Mouse (Mus musculus) liver, adult 2 months (tissue): ENCODE results near the gene Dusp5. TPM values are rescaled to one million over a fixed set of nuclear protein-coding genes. Genes with fewer than 3 reads are reported as not detected.

Experiments
- DNase-seq: peaks from one replicate; pipeline ENCODE4 v3.0.0-alpha.2; 2011; ENCODE audit warnings: low read depth, low spot score; ENCODE audit errors: extremely low read depth
- H3K27ac ChIP-seq: fragments of 200-500 bp; replicated peaks from 2 replicates; pipeline ENCODE4 v1.5.1; 2012; ENCODE audit warnings: low read depth, mild to moderate bottlenecking, control low read depth, inconsistent platforms, low read length; ENCODE audit not compliant: insufficient read depth
- H3K27me3 ChIP-seq: fragments of 200-500 bp; 2 replicates; pipeline ENCODE4 v1.6.1; 2012; ENCODE audit warnings: mild to moderate bottlenecking, moderate library complexity, low read length, inconsistent platforms; ENCODE audit not compliant: control insufficient read depth, insufficient read depth
- H3K36me3 ChIP-seq: fragments of 200-500 bp; 2 replicates; pipeline ENCODE4 v1.6.1; 2012; ENCODE audit warnings: low read length, inconsistent platforms; ENCODE audit not compliant: control insufficient read depth, insufficient read depth
- H3K4me1 ChIP-seq: fragments of 200-500 bp; 2 replicates; pipeline ENCODE4 v1.6.1; 2011; ENCODE audit warnings: low read length; ENCODE audit not compliant: control insufficient read depth, insufficient read depth
- H3K4me3 ChIP-seq: fragments of 200-500 bp; 2 replicates; pipeline ENCODE4 v1.5.1; 2011; ENCODE audit warnings: low read depth, mild to moderate bottlenecking, control low read depth, low read length, moderate library complexity; ENCODE audit not compliant: insufficient read depth
- H3K79me2 ChIP-seq: fragments of 200-500 bp; 2 replicates; pipeline ENCODE4 v1.6.1; 2012; ENCODE audit warnings: inconsistent platforms, mild to moderate bottlenecking, low read length, moderate library complexity; ENCODE audit not compliant: control insufficient read depth, insufficient read depth
- H3K9ac ChIP-seq: fragments of 200-500 bp; 2 replicates; pipeline ENCODE4 v1.6.1; 2012; ENCODE audit warnings: low read depth, mild to moderate bottlenecking, control low read depth, inconsistent platforms, low read length
- CTCF ChIP-seq: fragments of 200-500 bp; IDR thresholded peaks from 2 replicates; pipeline ENCODE4 v1.5.1; 2011; ENCODE audit warnings: low read depth, low read length, control low read depth
- POLR2A ChIP-seq: fragments of 200-500 bp; IDR thresholded peaks from 2 replicates; pipeline ENCODE4 v1.6.1; 2011; ENCODE audit warnings: low read length, control low read depth; ENCODE audit not compliant: insufficient read depth; ENCODE audit errors: extremely low read depth
- WGBS: fragments of 180-500 bp; shearing (Covaris S2); methylation state at CpG from one replicate; pipeline ENCODE4 v1.1.7; 2018; 5-methylcytosine and 5-hydroxymethylcytosine counted together
- polyA plus RNA-seq: library from polyadenylated mRNA; depleted of rRNA; stranded (reverse); fragments of >200 nt; gene quantifications from 2 replicates; pipeline ENCODE4 v1.2.3, GENCODE M21; 2012
- total RNA-seq: library from RNA; depleted of rRNA; stranded (reverse); fragments of >200 nt; gene quantifications from 2 replicates; pipeline ENCODE4 v1.2.3, GENCODE M21; 2014

Dusp5 gene
- total and polyA plus RNA-seq, 2 experiments: 0.18 to 1.2 TPM

- Histone ChIP-seq H3K79me2 (no peaks in the 10 kb centered on the region), H3K27ac (no peak overlapping the region), H3K4me1 (peaks cover 2% of the 10 kb centered on the region; the same call in 1 of the 2 replicates), H3K4me3 (no peak overlapping the region), H3K27me3 (no peaks in the 10 kb centered on the region), H3K36me3 (no peaks in the 10 kb centered on the region), H3K9ac (no peak overlapping the region)
- DNase-seq: no peak
- WGBS: 79% methylated on average over 7 of the region's 7 CpGs
- TF ChIP-seq CTCF: no peak
- TF ChIP-seq POLR2A: no peak
Observed at GRCm38 (mm10) chr19:53504181-53504580, 24.7 kb upstream of the Dusp5 start.

DNA sequence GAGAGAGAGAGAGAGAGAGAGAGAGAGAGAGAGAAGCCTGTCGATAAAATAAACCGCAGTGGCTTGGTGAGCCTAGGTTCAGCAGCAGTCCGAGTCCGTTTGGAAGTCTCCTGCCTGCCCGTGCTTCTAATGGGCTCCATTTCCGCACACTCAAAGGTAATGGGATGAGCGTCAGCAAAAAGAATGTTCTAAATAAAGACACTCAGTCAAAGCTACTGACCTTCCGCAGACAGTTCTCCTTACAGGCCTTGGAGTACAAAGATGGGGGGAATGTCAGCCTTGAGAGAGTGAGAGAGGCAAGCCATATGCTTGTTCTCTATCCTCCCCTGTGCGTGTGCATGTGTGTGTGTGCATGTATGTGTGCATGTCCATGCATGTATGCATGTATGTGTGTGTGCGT lies 23.2 kb upstream of the Dusp5 start:
- TF ChIP-seq POLR2A: no peak
- TF ChIP-seq CTCF: no peak
- no peak overlapping the region for H3K27ac ChIP-seq
- no peak for DNase-seq
- H3K9ac ChIP-seq: no peak overlapping the region
- no peaks in the 10 kb centered on the region for H3K79me2 ChIP-seq
- 58% methylated on average over 10 of the region's 10 CpGs for WGBS
- no peak overlapping the region for H3K4me3 ChIP-seq
- H3K4me1 ChIP-seq: peaks cover 2% of the 10 kb centered on the region; the same call in 1 of the 2 replicates
- H3K27me3 ChIP-seq: no peaks in the 10 kb centered on the region
- no peaks in the 10 kb centered on the region for H3K36me3 ChIP-seq

DNA sequence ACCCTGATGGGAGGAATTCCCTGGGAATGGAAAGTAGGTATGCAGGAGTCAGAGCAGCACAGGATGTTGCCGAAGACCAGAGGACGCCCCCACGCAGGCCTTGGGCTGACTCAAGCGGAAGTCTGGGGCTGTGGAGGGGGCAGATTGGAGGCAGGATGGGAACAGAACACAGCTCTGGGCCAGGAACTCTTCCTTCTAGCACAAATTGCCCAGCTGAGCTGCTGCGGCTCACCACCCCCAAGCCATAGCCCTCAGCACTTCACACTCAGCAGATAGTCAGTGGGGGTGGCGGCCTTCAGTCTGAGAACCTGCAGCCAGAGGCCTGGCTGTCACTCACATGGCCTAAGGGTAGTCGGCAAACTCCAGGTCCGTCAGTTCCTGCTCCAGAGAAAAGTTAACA lies 21.4 kb upstream of the Dusp5 start:
- TF ChIP-seq POLR2A (no peak), CTCF (no peak)
- Histone ChIP-seq H3K36me3 (no peaks in the 10 kb centered on the region), H3K79me2 (no peaks in the 10 kb centered on the region), H3K27me3 (no peaks in the 10 kb centered on the region), H3K27ac (peak overlapping the region; percentile 45), H3K4me3 (no peak overlapping the region), H3K9ac (no peak overlapping the region), H3K4me1 (peaks cover 2% of the 10 kb centered on the region; the same call in 1 of the 2 replicates)
- DNase-seq: no peak
- WGBS: 63% methylated on average over 8 of the region's 8 CpGs

DNA sequence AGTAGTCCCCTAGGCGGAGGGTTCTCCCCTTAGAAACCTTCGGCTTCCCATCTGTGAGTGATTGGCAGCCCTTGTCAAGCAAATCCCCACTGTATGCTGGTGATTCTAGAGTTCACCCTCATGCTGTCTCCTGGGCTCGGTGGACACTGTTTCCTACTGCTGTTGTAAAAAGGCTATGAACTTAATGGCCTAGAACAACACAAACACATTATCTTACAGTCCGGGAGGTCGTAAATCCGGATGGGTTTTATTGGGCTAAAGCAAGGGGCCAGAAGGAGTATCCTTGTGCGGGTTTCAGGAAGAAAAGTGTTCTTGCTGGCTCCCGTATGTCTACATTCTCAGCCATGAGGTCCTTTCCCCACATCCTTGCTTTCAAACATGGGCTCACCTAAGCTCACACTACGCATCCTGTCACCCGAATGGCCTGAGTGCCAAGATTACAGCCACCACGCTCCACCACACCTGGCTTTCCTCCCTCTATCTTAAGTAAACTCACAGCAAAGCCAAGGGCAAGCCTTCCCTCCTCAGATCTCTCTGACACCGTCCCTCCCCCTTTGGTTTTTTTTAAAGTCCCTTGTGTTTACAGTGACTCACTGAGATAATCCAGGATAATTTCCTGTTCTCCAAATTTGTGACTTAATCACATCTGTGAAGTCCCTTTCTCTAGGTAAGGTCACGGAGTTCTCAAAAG lies 17.5 kb upstream of the Dusp5 start:
- H3K79me2 ChIP-seq: no peaks in the 10 kb centered on the region
- no peak overlapping the region for H3K4me3 ChIP-seq
- H3K27me3 ChIP-seq: no peaks in the 10 kb centered on the region
- no peak for DNase-seq
- no peak overlapping the region for H3K27ac ChIP-seq
- H3K9ac ChIP-seq: no peak overlapping the region
- H3K36me3 ChIP-seq: no peaks in the 10 kb centered on the region
- no peaks in the 10 kb centered on the region; the same call in 1 of the 2 replicates for H3K4me1 ChIP-seq
- no peak for TF ChIP-seq CTCF
- no peak for TF ChIP-seq POLR2A
- WGBS: 70% methylated on average over 13 of the region's 13 CpGs

DNA sequence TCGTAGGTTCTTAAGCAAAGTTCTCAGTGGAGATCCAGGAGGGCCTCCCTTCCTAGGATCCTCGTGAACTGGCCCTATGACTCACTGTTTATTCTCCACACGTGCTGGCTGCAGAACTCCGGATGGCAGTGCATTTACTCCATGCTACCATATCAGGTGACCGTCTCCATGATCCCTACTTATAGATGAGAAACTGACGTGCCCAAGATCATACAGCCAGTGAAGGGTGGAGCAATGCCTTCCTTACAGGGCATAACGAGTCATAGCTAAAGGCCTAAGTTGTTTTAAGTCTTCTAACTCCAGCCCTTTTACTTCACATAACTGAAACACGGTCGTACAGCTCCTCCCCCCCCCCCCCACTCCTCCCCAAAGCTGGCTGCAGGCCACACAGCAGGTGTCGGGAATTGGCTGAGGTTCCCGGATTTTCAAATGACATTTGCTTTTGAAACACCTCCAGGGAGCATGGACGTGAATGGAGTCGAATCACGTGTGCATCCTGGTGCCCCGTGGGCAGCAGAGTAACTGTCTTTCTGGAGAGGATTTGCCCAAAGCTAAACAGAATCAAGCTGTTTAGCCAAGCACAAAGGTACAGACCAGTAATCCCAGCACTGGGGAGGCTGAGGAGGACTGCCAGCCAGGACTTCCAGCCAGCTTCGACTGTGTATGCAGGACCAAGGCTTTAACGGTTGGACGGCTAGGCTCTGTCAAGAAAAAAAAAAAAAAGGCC lies 11.4 kb upstream of the Dusp5 start:
- no peak overlapping the region for H3K4me3 ChIP-seq
- no peak for DNase-seq
- H3K9ac ChIP-seq: no peak overlapping the region
- 54% methylated on average over 18 of the region's 18 CpGs for WGBS
- H3K27ac ChIP-seq: no peak overlapping the region
- H3K27me3 ChIP-seq: 0 out of 2 replicates have a peak, but pooled peaks cover 3% of the 10 kb centered on the region
- no peaks in the 10 kb centered on the region for H3K79me2 ChIP-seq
- TF ChIP-seq POLR2A: no peak
- no peak for TF ChIP-seq CTCF
- H3K4me1 ChIP-seq: no peaks in the 10 kb centered on the region
- no peaks in the 10 kb centered on the region for H3K36me3 ChIP-seq

DNA sequence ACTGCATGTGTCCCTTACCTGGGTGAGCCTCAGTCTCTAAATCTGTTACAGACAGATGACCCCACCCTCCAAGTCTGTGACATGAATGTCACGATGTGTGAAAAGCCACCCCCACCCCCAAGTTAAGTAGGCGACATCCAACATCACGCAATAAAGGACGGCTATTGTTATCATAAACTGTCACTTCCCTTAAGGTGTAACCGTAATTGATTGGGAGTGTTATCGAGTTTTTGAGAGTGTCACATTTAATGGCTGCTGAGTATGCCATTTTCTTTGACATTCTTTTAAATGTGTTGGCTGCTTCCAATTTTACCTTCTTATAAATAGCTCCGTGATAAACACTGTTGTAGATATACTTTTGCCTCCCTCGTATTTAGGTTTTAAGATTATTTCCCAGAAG lies 9.4 kb upstream of the Dusp5 start:
- no peak overlapping the region for H3K4me3 ChIP-seq
- no peaks in the 10 kb centered on the region for H3K79me2 ChIP-seq
- no peak overlapping the region for H3K27ac ChIP-seq
- H3K36me3 ChIP-seq: no peaks in the 10 kb centered on the region
- no peak for TF ChIP-seq POLR2A
- no peak for TF ChIP-seq CTCF
- 82% methylated on average over 8 of the region's 8 CpGs for WGBS
- DNase-seq: no peak
- H3K27me3 ChIP-seq: 0 out of 2 replicates have a peak, but pooled peaks cover 3% of the 10 kb centered on the region
- H3K9ac ChIP-seq: no peak overlapping the region
- no peaks in the 10 kb centered on the region for H3K4me1 ChIP-seq
